Mouse (Mus musculus): ENCODE measurements around the gene Orai2. TPM values are rescaled to one million over a fixed set of nuclear protein-coding genes. Genes with fewer than 3 reads are reported as not detected.
A peak's percentile ranks its signal among the peaks of the same experiment; 100 is the strongest.

Orai2 gene
- total and polyA plus RNA-seq, 3 experiments, result 33.6 to 35.7 TPM; not detected in 1

DNA sequence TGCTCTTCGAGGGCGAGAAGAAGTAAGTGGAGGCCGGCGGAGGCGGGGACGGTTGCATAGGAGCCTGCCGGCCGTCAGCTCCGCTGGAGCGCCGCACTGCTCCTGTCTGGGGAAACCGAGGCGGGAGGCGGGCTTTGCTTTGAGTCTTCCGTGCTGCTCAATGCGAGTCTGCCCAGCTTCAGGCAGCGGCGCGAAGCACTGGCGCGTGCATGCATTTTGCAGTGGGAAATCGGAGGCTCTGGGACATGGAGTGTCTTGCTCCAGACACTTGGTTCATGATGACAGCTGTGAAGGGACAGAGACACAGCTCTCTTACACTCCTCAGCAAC is 53.8 kb downstream of the Orai2 start:
- no peak for DNase-seq (ENCODE audit: low read depth, low spot score)
- Histone ChIP-seq H3K4me1 (ENCODE audit: control insufficient read depth in 1 of 2, insufficient read depth in 2 of 2, low read length in 2 of 2) (peaks cover 0 to 15% of the 10 kb centered on the region in 2 experiments; a peak in 2 of 4 replicates), H3K9ac (ENCODE audit: control insufficient read depth, low read depth, low read length, poor library complexity, severe bottlenecking) (peak overlapping the region; percentile 94), H3K27ac (ENCODE audit: control insufficient read depth, low read depth, low read length) (peak overlapping the region; percentile 67), H3K9me3 (replicated peaks; ENCODE audit: insufficient read depth, low read length) (no peaks in the 10 kb centered on the region), H3K79me2 (ENCODE audit: control insufficient read depth, insufficient read depth, low read length, poor library complexity) (peaks cover 26% of the 10 kb centered on the region), H3K4me3 (ENCODE audit: control insufficient read depth in 1 of 2, insufficient read depth in 1 of 2, low read depth in 2 of 2, low read length in 2 of 2) (peak overlapping the region; percentile 71 to 84), H3K36me3 (ENCODE audit: control insufficient read depth in 1 of 2, insufficient read depth in 2 of 2, low read length in 2 of 2) (peaks cover 1 to 3% of the 10 kb centered on the region in 2 experiments; a peak in 2 of 4 replicates), H3K27me3 (ENCODE audit: control insufficient read depth in 1 of 2, insufficient read depth in 2 of 2, low read length in 2 of 2) (no peaks in the 10 kb centered on the region)
- TF ChIP-seq ETS1 (IDR thresholded peaks at IDR 0.05; ENCODE audit: low read depth, low read length) (no peak), SIN3A (IDR thresholded peaks at IDR 0.05; ENCODE audit: low read length) (peak; percentile 58), USF2 (IDR thresholded peaks at IDR 0.05; ENCODE audit: borderline replicate concordance in 1 of 2, insufficient read depth in 1 of 2, low read depth in 1 of 2, low read length in 2 of 2) (no peak), MYC (IDR thresholded peaks at IDR 0.05; ENCODE audit: low read depth, low read length) (peak; percentile 6; the same call in 1 of the 2 replicates), MYB (IDR thresholded peaks at IDR 0.05; ENCODE audit: low read depth, low read length) (peak; percentile 4; the same call in 1 of the 2 replicates), MAX (IDR thresholded peaks at IDR 0.05; ENCODE audit: low read length) (peak; percentile 77; the same call in 1 of the 2 replicates)

GRCm38 (mm10) chr5:136115891-136116783 is 54.4 kb downstream of the Orai2 start, which contains the start of gene Polr2j:
TSS of gene Polr2j (plus strand) at chr5:136116631.
- Histone ChIP-seq H3K27ac (ENCODE audit: control insufficient read depth, low read depth, low read length) (peak within 1 kb of the TSS; percentile 67), H3K4me3 (ENCODE audit: control insufficient read depth in 1 of 2, insufficient read depth in 1 of 2, low read depth in 2 of 2, low read length in 2 of 2) (peak within 1 kb of the TSS; percentile 77 to 84), H3K36me3 (ENCODE audit: control insufficient read depth in 1 of 2, insufficient read depth in 2 of 2, low read length in 2 of 2) (peaks cover 1 to 3% of the 10 kb centered on the region in 2 experiments; a peak in 2 of 4 replicates), H3K9me3 (replicated peaks; ENCODE audit: insufficient read depth, low read length) (no peaks in the 10 kb centered on the region), H3K79me2 (ENCODE audit: control insufficient read depth, insufficient read depth, low read length, poor library complexity) (peaks cover 26% of the 10 kb centered on the region), H3K4me1 (ENCODE audit: control insufficient read depth in 1 of 2, insufficient read depth in 2 of 2, low read length in 2 of 2) (peaks cover 0 to 15% of the 10 kb centered on the region in 2 experiments; a peak in 2 of 4 replicates), H3K9ac (ENCODE audit: control insufficient read depth, low read depth, low read length, poor library complexity, severe bottlenecking) (peak within 1 kb of the TSS; percentile 94), H3K27me3 (ENCODE audit: control insufficient read depth in 1 of 2, insufficient read depth in 2 of 2, low read length in 2 of 2) (no peaks in the 10 kb centered on the region)
- peak; percentile 99 for DNase-seq (ENCODE audit: low read depth, low spot score)
- no peak for TF ChIP-seq ZKSCAN1 (IDR thresholded peaks at IDR 0.05; ENCODE audit: low read depth, low read length)
- peak; percentile 86 for TF ChIP-seq TBP (IDR thresholded peaks at IDR 0.05; ENCODE audit: low read depth, low read length)
- TF ChIP-seq USF2 (IDR thresholded peaks at IDR 0.05; ENCODE audit: borderline replicate concordance in 1 of 2, insufficient read depth in 1 of 2, low read depth in 1 of 2, low read length in 2 of 2), result no peak
- TF ChIP-seq TCF12 (IDR thresholded peaks at IDR 0.05; ENCODE audit: low read depth, low read length), result peak; percentile 79
- TF ChIP-seq ELF1 (IDR thresholded peaks at IDR 0.05; ENCODE audit: low read depth, low read length), result peak; percentile 97
- no peak; the same call in 1 of the 2 replicates for TF ChIP-seq TAL1 (IDR thresholded peaks at IDR 0.05; ENCODE audit: low read length)
- peak; percentile 78; the same call in 1 of the 2 replicates for TF ChIP-seq KAT2A (conservative IDR thresholded peaks at IDR 0.05; ENCODE audit: low read depth, low read length)
- TF ChIP-seq MAZ (IDR thresholded peaks at IDR 0.05; ENCODE audit: low read depth, low read length), result peak; percentile 78; the same call in 1 of the 2 replicates
- no peak for TF ChIP-seq BHLHE40 (IDR thresholded peaks at IDR 0.05; ENCODE audit: borderline replicate concordance, low read depth, low read length)
- no peak for TF ChIP-seq POLR2AphosphoS5 (IDR thresholded peaks at IDR 0.05; ENCODE audit: borderline replicate concordance, low read depth, low read length)
- TF ChIP-seq POLR2AphosphoS2 (IDR thresholded peaks at IDR 0.05; ENCODE audit: low read length), result peak; percentile 96
- no peak for TF ChIP-seq ZNF384 (IDR thresholded peaks at IDR 0.05; ENCODE audit: low read depth, low read length)
- TF ChIP-seq POLR2A (IDR thresholded peaks at IDR 0.05; ENCODE audit: control insufficient read depth in 1 of 2, insufficient read depth in 1 of 2, low read depth in 1 of 2, low read length in 2 of 2, poor library complexity in 1 of 2), result peak; percentile 84 to 94
- TF ChIP-seq E2F4 (IDR thresholded peaks at IDR 0.05; ENCODE audit: borderline replicate concordance, low read depth, low read length), result peak; percentile 84; the same call in 1 of the 2 replicates
- TF ChIP-seq RAD21 (IDR thresholded peaks at IDR 0.05; ENCODE audit: low read depth, low read length), result no peak
- TF ChIP-seq CHD2 (IDR thresholded peaks at IDR 0.05; ENCODE audit: low read length), result no peak
- 0 out of 2 replicates have a peak, but pooled peaks have one; percentile 46 for TF ChIP-seq ETS1 (IDR thresholded peaks at IDR 0.05; ENCODE audit: low read depth, low read length)
- no peak for TF ChIP-seq UBTF (IDR thresholded peaks at IDR 0.05; ENCODE audit: borderline replicate concordance, insufficient read depth, low read depth, low read length)
- TF ChIP-seq MAFK (IDR thresholded peaks at IDR 0.05; ENCODE audit: borderline replicate concordance, low read depth, low read length), result no peak
- TF ChIP-seq MYB (IDR thresholded peaks at IDR 0.05; ENCODE audit: low read depth, low read length), result 0 out of 2 replicates have a peak, but pooled peaks have one; percentile 35
- TF ChIP-seq MXI1 (IDR thresholded peaks at IDR 0.05; ENCODE audit: low read depth, low read length), result peak; percentile 84
- no peak for TF ChIP-seq ZMIZ1 (IDR thresholded peaks at IDR 0.05; ENCODE audit: low read depth, low read length)
- no peak for TF ChIP-seq SMC3 (IDR thresholded peaks at IDR 0.05; ENCODE audit: low read depth, low read length)
- no peak for TF ChIP-seq CHD1 (IDR thresholded peaks at IDR 0.05; ENCODE audit: low read depth, low read length)
- TF ChIP-seq ZC3H11A (IDR thresholded peaks at IDR 0.05; ENCODE audit: low read depth, low read length), result no peak
- peak; percentile 79 to 98 (median 98) for TF ChIP-seq CTCF (IDR thresholded peaks at IDR 0.05 in 2 of 3, conservative IDR thresholded peaks at IDR 0.05 in 1 of 3; ENCODE audit: control insufficient read depth in 1 of 3, insufficient read depth in 1 of 3, low read depth in 2 of 3, low read length in 3 of 3, poor library complexity in 1 of 3, severe bottlenecking in 1 of 3)

Measured in MEL (cell line).